Mouse (Mus musculus) erythroblast, embryonic 14.5 days (primary cell): ENCODE results near the gene Msln.

Experiments used
- GATA1 ChIP-seq: IDR thresholded peaks from 2 replicates; pipeline ENCODE4 v1.6.1; 2012; ENCODE audit warnings: low read length, inconsistent platforms, mixed read lengths
- TAL1 ChIP-seq: IDR thresholded peaks from 3 replicates; pipeline ENCODE4 v1.6.1; 2012; ENCODE audit warnings: low read length, inconsistent platforms, mixed read lengths

DNA sequence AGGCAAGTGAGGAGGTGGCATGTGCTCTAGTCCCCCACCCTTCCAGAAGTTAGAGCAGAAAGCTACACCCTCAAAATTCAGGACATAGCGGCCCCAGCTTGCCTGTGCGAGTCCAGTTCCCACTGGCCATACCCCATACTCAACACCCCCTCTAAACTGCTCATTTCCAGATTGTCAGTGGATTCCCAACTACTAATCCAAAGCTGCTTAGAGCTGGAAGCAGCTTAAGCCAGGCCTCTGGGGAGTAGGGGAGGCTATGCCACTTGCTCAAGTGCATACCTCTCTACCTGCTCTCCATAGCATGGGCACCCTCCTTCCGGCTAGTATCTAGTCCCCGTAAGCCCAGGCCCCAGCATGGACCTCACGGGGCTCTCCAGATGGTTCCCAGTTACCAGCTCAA lies 32.7 kb downstream of the Msln start:
- TF ChIP-seq TAL1, result no peak
- TF ChIP-seq GATA1, result no peak
